Mouse (Mus musculus): ENCODE measurements at regions not wholly inside any gene's neighbourhood (a gene's known extent, or its start where the extent isn't known, plus 50 kb on each side); places are given as distances from the start of the nearest gene placed in this dataset.

GRCm38 (mm10) chr3:146350126-146350525 lies 54.3 kb upstream of the Ssx2ip start:
- TF ChIP-seq CTCF (IDR thresholded peaks at IDR 0.05; ENCODE audit: extremely low read depth, insufficient read depth, low read length), result no peak
- TF ChIP-seq POLR2A (IDR thresholded peaks at IDR 0.05; ENCODE audit: extremely low read depth, insufficient read depth, low read length), result no peak
